Mouse (Mus musculus) ES-Bruce4 (cell line): ENCODE measurements around the gene Egfem1.

Source experiments
- CTCF ChIP-seq: IDR thresholded peaks from one replicate; pipeline ENCODE4 v1.8.1; 2011; ENCODE audit warnings: low read depth, low read length
- EP300 ChIP-seq: IDR thresholded peaks from 2 replicates; pipeline ENCODE4 v1.6.1; 2011; ENCODE audit warnings: low read depth, low read length; ENCODE audit not compliant: insufficient read depth
- POLR2A ChIP-seq: IDR thresholded peaks from one replicate; pipeline ENCODE4 v1.8.1; 2011; ENCODE audit warnings: low read length; ENCODE audit not compliant: insufficient read depth

- TF ChIP-seq POLR2A (no peak), EP300 (no peak), CTCF (no peak)
These were observed 147.9 kb downstream of the Egfem1 start for GRCm38 (mm10) chr3:29229712-29230111.
